Mouse (Mus musculus) CH12.LX (cell line): ENCODE measurements around the gene 4933436I01Rik.

ENCODE experiments used
- BHLHE40 ChIP-seq: IDR thresholded peaks from 2 replicates; pipeline ENCODE4 v1.6.1; 2011; ENCODE audit warnings: mild to moderate bottlenecking, low read depth, low read length, improper control_type of control experiment
- CTCF ChIP-seq, 2 experiments: IDR thresholded peaks in 1 of 2; conservative IDR thresholded peaks in 1 of 2; 2 replicates each; pipeline ENCODE4 v1.5.1; 2011 to 2012; ENCODE audit warnings: low read depth in 2 of 2, low read length in 2 of 2, improper control_type of control experiment in 1 of 2, inconsistent platforms in 1 of 2, mild to moderate bottlenecking in 1 of 2, moderate library complexity in 1 of 2
- KAT2A ChIP-seq: IDR thresholded peaks from 2 replicates; pipeline ENCODE4 v1.6.1; 2012; ENCODE audit warnings: low read length, improper control_type of control experiment, inconsistent platforms; ENCODE audit not compliant: insufficient replicate concordance

DNA sequence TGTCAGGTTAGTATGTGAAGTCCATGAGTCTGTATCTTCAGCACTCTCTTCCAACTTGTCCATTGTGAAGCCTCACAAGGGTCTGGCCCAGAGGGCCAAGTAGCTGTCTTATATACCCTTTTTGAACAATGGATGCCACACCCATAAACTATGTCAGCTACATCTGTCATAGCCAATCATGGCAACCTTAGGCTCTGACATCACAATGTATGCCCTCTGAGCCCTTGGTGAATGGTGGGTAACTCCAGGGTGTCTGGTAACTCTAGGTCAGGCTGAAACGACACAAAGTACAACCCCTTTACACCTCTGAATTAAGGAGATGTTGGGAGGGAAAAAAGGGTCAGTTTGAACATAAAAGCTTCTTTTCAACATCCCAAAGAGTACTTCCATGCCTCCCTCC lies at the start of gene 4933436I01Rik:
- TF ChIP-seq CTCF (conservative IDR thresholded peaks at IDR 0.05 in 1 of 2, IDR thresholded peaks at IDR 0.05 in 1 of 2; ENCODE audit: low read depth in 2 of 2, low read length in 2 of 2) (no peak), KAT2A (no peak), BHLHE40 (no peak)
